26 mouse cellular contexts compared by ENCODE assay signal in the genomic region with DNA sequence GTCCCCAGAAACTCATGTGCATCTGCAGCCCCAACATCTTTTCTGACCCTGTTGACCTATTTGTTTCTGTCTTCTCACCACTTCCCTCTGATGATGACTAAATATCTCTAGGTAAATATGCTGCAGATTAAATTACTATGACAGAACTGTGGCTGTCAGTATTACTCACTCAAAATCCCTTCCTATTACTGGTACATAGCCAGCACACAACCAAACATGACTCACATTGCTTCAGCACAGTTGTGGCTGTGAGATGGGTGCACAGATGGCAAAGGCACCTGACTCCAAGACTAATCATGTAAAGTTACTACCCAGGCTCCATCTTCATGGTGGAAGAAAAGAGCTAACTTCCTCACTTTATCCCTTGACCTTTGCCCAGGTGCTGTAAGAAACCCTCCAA. TPM values are rescaled to one million over a fixed set of nuclear protein-coding genes. Genes with fewer than 3 reads are reported as not detected.
DNase-seq lines count a peak whose midpoint lies in the region; ATAC-seq and TF ChIP-seq lines count a peak whose summit lies in the region.
"Had no signal": no experiment of that assay in that cellular context is flagged by ENCODE, and none has a peak within 500 bp of the region (broad histone marks: within the 10 kb centered on the region; RNA-seq: fewer than 3 reads in every experiment).

No protein-coding gene starts in this region.

- no peak overlapping the region for H3K4me2 ChIP-seq in neural tube, embryonic 15.5 days
- no peak overlapping the region for H3K4me2 ChIP-seq in kidney, embryonic 15.5 days
- H3K4me2 ChIP-seq: embryonic facial prominence, embryonic 12.5 days; forebrain, embryonic 15.5 days; hindbrain, embryonic 12.5 days had no signal

- H3K79me2 ChIP-seq in C2C12 (ENCODE audit: control insufficient read depth, insufficient read depth), result no peaks in the 10 kb centered on the region

- DNase-seq in neural tube, embryonic 10.5 days (ENCODE audit: extremely low spot score, low spot score), result no peak
- peak; percentile 21 for DNase-seq in layer of hippocampus, adult 8-10 months (ENCODE audit: low spot score in 2 of 2)
- DNase-seq in gastrocnemius, adult 8-10 months (ENCODE audit: low spot score in 2 of 2), result no peak
- DNase-seq in left cerebral cortex, postnatal 14 days (ENCODE audit: low spot score in 2 of 2), result no peak
- DNase-seq: adrenal gland, adult 2 months; adrenal gland, postnatal 25 days; cerebellum, adult 2 months; cerebellum, postnatal 14 days; embryo, embryonic 11 days; gastrocnemius, postnatal 10 days; heart, adult 18-20 months; heart, postnatal 10 days; heart, postnatal 4 days had no signal

- intact Hi-C loops in left cerebral cortex, postnatal 14 days (cut with DNase I), result no loop called here

- peak; percentile 24 for ATAC-seq in neural tube, embryonic 15.5 days (ENCODE audit: low FRiP score)
- ATAC-seq in kidney, embryonic 15.5 days (replicated peaks; ENCODE audit: low FRiP score), result no peak
- ATAC-seq: forebrain, embryonic 15.5 days; hindbrain, embryonic 16.5 days had no signal

- H3K36me3 ChIP-seq in neural tube, embryonic 15.5 days, result no peaks in the 10 kb centered on the region
- no peaks in the 10 kb centered on the region for H3K36me3 ChIP-seq in C2C12 (ENCODE audit: control insufficient read depth, insufficient read depth)
- no peaks in the 10 kb centered on the region for H3K36me3 ChIP-seq in kidney, embryonic 15.5 days
- H3K36me3 ChIP-seq: embryonic facial prominence, embryonic 12.5 days; forebrain, embryonic 15.5 days; heart, embryonic 10.5 days; hindbrain, embryonic 12.5 days had no signal

- no peaks in the 10 kb centered on the region for H3K4me1 ChIP-seq in neural tube, embryonic 15.5 days
- no peaks in the 10 kb centered on the region for H3K4me1 ChIP-seq in kidney, embryonic 15.5 days
- H3K4me1 ChIP-seq: embryonic facial prominence, embryonic 12.5 days; forebrain, embryonic 15.5 days; heart, embryonic 10.5 days; hindbrain, embryonic 12.5 days had no signal

- H3ac ChIP-seq in C2C12 (ENCODE audit: control insufficient read depth, insufficient read length, low read depth), result no peak overlapping the region

- no peak for TF ChIP-seq CTCF in C2C12 (IDR thresholded peaks at IDR 0.05; ENCODE audit: control insufficient read depth, insufficient read depth, insufficient read length)

- no peaks in the 10 kb centered on the region for H3K79me3 ChIP-seq in C2C12 (ENCODE audit: low read depth)

- H3K27ac ChIP-seq in neural tube, embryonic 15.5 days (replicated peaks), result no peak overlapping the region
- H3K27ac ChIP-seq in kidney, embryonic 15.5 days, result no peak overlapping the region
- H3K27ac ChIP-seq: embryonic facial prominence, embryonic 12.5 days; forebrain, embryonic 15.5 days; heart, embryonic 10.5 days; hindbrain, embryonic 12.5 days had no signal

- no peak overlapping the region for H3K4me3 ChIP-seq in neural tube, embryonic 15.5 days (replicated peaks)
- no peak overlapping the region for H3K4me3 ChIP-seq in C2C12 (ENCODE audit: insufficient read depth, poor library complexity, severe bottlenecking)
- no peak overlapping the region for H3K4me3 ChIP-seq in kidney, embryonic 15.5 days (replicated peaks)
- H3K4me3 ChIP-seq: embryonic facial prominence, embryonic 12.5 days; forebrain, embryonic 15.5 days; heart, embryonic 10.5 days; hindbrain, embryonic 12.5 days had no signal

- no peaks in the 10 kb centered on the region for H3K9me3 ChIP-seq in neural tube, embryonic 15.5 days (replicated peaks)
- H3K9me3 ChIP-seq in kidney, embryonic 15.5 days (replicated peaks), result no peaks in the 10 kb centered on the region
- H3K9me3 ChIP-seq: embryonic facial prominence, embryonic 12.5 days; forebrain, embryonic 15.5 days; heart, embryonic 10.5 days; hindbrain, embryonic 12.5 days had no signal

- H3K27me3 ChIP-seq in neural tube, embryonic 15.5 days (replicated peaks), result no peaks in the 10 kb centered on the region
- no peaks in the 10 kb centered on the region for H3K27me3 ChIP-seq in C2C12 (ENCODE audit: control insufficient read depth, insufficient read depth, insufficient read length)
- no peaks in the 10 kb centered on the region for H3K27me3 ChIP-seq in kidney, embryonic 15.5 days
- H3K27me3 ChIP-seq: CH12.LX; embryonic facial prominence, embryonic 12.5 days; forebrain, embryonic 15.5 days; hindbrain, embryonic 12.5 days had no signal

- no peak overlapping the region for H3K9ac ChIP-seq in neural tube, embryonic 15.5 days (replicated peaks)
- no peak overlapping the region for H3K9ac ChIP-seq in kidney, embryonic 15.5 days
- H3K9ac ChIP-seq: embryonic facial prominence, embryonic 12.5 days; forebrain, embryonic 15.5 days; hindbrain, embryonic 12.5 days had no signal

TF ChIP-seq in C2C12, 6 proteins besides CTCF, POLR2A, EP300 and RAD21:
- TF ChIP-seq FOSL1 (IDR thresholded peaks at IDR 0.05; ENCODE audit: insufficient read depth, low read length, poor library complexity, severe bottlenecking) (peak; percentile 78), MYOG (IDR thresholded peaks at IDR 0.05; ENCODE audit: control insufficient read depth, extremely low read depth, insufficient read length) (no peak), CEBPB (IDR thresholded peaks at IDR 0.05; ENCODE audit: low read depth) (peak; percentile 2), MAX (IDR thresholded peaks at IDR 0.05) (no peak), MYOD1 (IDR thresholded peaks at IDR 0.05; ENCODE audit: control insufficient read depth, insufficient read length, low read depth) (peak; percentile 88), USF1 (IDR thresholded peaks at IDR 0.05; ENCODE audit: low read depth) (no peak)

RNA-seq across cellular contexts. Expression of a gene that starts 50.5 kb away (rescaled TPM):
- not detected in 2 replicates for polyA plus RNA-seq in neural tube, embryonic 15.5 days (2015; fragmentation: Nextera tagmentation; extraction: Ambion mirVana)
- not detected for polyA plus RNA-seq in C2C12 (2012; fragmentation: generic; extraction: Trizol)
- not detected for total RNA-seq in layer of hippocampus, adult 8-10 months (2022)
- not detected for total RNA-seq in gastrocnemius, adult 8-10 months (2022)
- total RNA-seq in left cerebral cortex, postnatal 14 days (2021), result not detected
- polyA plus RNA-seq in kidney, embryonic 15.5 days (2015; fragmentation: Nextera tagmentation; extraction: Ambion mirVana), result not detected in 2 replicates
- total RNA-seq: adrenal gland, adult 2 months; adrenal gland, postnatal 25 days; CH12.LX; common myeloid progenitor, adult 5-6 weeks; gastrocnemius, postnatal 10 days; gastrocnemius, postnatal 4 days; heart, adult 18-20 months; heart, postnatal 10 days; heart, postnatal 4 days had no signal
- polyA plus RNA-seq: adrenal gland, adult 2 months; cerebellum, adult 2 months; embryonic facial prominence, embryonic 12.5 days; forebrain, embryonic 11.5 days; forebrain, embryonic 15.5 days; heart, embryonic 10.5 days; heart, embryonic 14.5 days; hindbrain, embryonic 12.5 days; hindbrain, embryonic 16.5 days had no signal

Comparison
In these comparisons a context has a peak if more than half of its experiments do, and no peak if none do; other contexts are left out.
1. DNase-seq: peak in layer of hippocampus, adult 8-10 months (2 of 2); none in neural tube, embryonic 10.5 days (single experiment), gastrocnemius, adult 8-10 months (0 of 2) and left cerebral cortex, postnatal 14 days (0 of 2).